Mouse (Mus musculus) spleen, adult 2 months (tissue): ENCODE results near the gene Tars. TPM values are rescaled to one million over a fixed set of nuclear protein-coding genes. Genes with fewer than 3 reads are reported as not detected.

Experiments
- DNase-seq, 2 experiments: peaks; one replicate each; pipeline versions ENCODE4 v3.0.0 to v3.0.0-alpha.2; 2012 to 2021; ENCODE audit warnings: low spot score in 2 of 2, low read depth in 1 of 2
- H3K27ac ChIP-seq: fragments of 200-500 bp; 2 replicates; pipeline ENCODE4 v1.5.1; 2012; ENCODE audit warnings: low read length, inconsistent platforms; ENCODE audit not compliant: insufficient read depth
- H3K27me3 ChIP-seq: fragments of 200-500 bp; 2 replicates; pipeline ENCODE4 v1.6.1; 2012; ENCODE audit warnings: mild to moderate bottlenecking, moderate library complexity, low read length, inconsistent platforms; ENCODE audit not compliant: control insufficient read depth, insufficient read depth
- H3K36me3 ChIP-seq: fragments of 200-500 bp; 2 replicates; pipeline ENCODE4 v1.6.1; 2012; ENCODE audit warnings: mild to moderate bottlenecking, low read length, inconsistent platforms; ENCODE audit not compliant: control insufficient read depth, insufficient read depth
- H3K4me1 ChIP-seq: fragments of 200-500 bp; 2 replicates; pipeline ENCODE4 v1.6.1; 2011; ENCODE audit warnings: inconsistent platforms; ENCODE audit not compliant: control insufficient read depth, insufficient read depth, insufficient read length
- H3K4me3 ChIP-seq: fragments of 200-500 bp; 2 replicates; pipeline ENCODE4 v1.5.1; 2011; ENCODE audit warnings: mild to moderate bottlenecking, inconsistent platforms; ENCODE audit not compliant: insufficient read depth, insufficient read length; ENCODE audit errors: extremely low read depth
- CTCF ChIP-seq: fragments of 200-500 bp; IDR thresholded peaks from 2 replicates; pipeline ENCODE4 v1.5.1; 2011; ENCODE audit warnings: mild to moderate bottlenecking, inconsistent platforms; ENCODE audit not compliant: insufficient read depth, insufficient read length, insufficient replicate concordance; ENCODE audit errors: extremely low read depth
- POLR2A ChIP-seq: fragments of 200-500 bp; IDR thresholded peaks from 2 replicates; pipeline ENCODE4 v1.6.1; 2011; ENCODE audit warnings: low read depth, low read length, inconsistent platforms
- WGBS: fragments of 180-500 bp; shearing (Covaris S2); methylation state at CpG from one replicate; pipeline ENCODE4 v1.1.7; 2018; 5-methylcytosine and 5-hydroxymethylcytosine counted together
- polyA plus RNA-seq: library from polyadenylated mRNA; depleted of rRNA; stranded (reverse); fragments of >200 nt; gene quantifications from 2 replicates; pipeline ENCODE4 v1.2.3, GENCODE M21; 2012

The Tars gene
- polyA plus RNA-seq, 1 experiment = 7.1 TPM

DNA sequence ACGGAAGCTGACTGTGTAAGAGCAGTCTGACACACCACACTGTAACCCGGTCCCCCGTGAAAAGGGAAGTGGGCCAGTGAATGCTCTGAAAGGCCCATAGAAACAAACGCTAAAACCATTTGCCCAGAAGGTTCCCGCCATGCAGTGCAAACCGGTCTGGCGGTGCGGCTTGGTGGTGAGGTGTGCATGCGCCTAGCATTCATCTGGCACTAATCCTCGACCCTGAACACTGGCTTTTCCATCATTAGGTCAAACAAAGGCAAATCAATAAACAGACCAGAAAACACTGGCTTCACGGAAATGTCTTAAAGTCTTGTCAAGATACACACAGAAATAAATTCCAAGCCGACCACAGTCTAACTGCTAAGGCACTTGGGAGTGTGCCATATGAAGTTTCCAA lies 16.9 kb downstream of the Tars start:
- WGBS = 73% methylated on average over 12 of the region's 12 CpGs
- TF ChIP-seq CTCF (no peak), POLR2A (no peak)
- no peak overlapping the region for H3K27ac ChIP-seq
- no peaks in the 10 kb centered on the region for H3K4me1 ChIP-seq
- no peak for DNase-seq
- no peak overlapping the region for H3K4me3 ChIP-seq
- peaks cover 31% of the 10 kb centered on the region for H3K36me3 ChIP-seq
- H3K27me3 ChIP-seq = no peaks in the 10 kb centered on the region

GRCm38 (mm10) chr15:11380616-11381015 lies 18.8 kb downstream of the Tars start:
- no peak for DNase-seq
- peaks cover 14% of the 10 kb centered on the region for H3K36me3 ChIP-seq
- 86% methylated on average over 8 of the region's 8 CpGs for WGBS
- H3K4me3 ChIP-seq = no peak overlapping the region
- H3K27ac ChIP-seq = no peak overlapping the region
- H3K4me1 ChIP-seq = no peaks in the 10 kb centered on the region
- TF ChIP-seq CTCF = no peak
- no peaks in the 10 kb centered on the region for H3K27me3 ChIP-seq

- Histone ChIP-seq H3K27me3 (no peaks in the 10 kb centered on the region), H3K4me1 (no peaks in the 10 kb centered on the region), H3K4me3 (no peak overlapping the region), H3K27ac (no peak overlapping the region), H3K36me3 (peaks cover 11% of the 10 kb centered on the region)
- TF ChIP-seq CTCF = no peak
- TF ChIP-seq POLR2A = no peak
- DNase-seq = no peak
- 52% methylated on average over 8 of the region's 8 CpGs for WGBS
Observed at GRCm38 (mm10) chr15:11380087-11380530, 19.4 kb downstream of the Tars start.

DNA sequence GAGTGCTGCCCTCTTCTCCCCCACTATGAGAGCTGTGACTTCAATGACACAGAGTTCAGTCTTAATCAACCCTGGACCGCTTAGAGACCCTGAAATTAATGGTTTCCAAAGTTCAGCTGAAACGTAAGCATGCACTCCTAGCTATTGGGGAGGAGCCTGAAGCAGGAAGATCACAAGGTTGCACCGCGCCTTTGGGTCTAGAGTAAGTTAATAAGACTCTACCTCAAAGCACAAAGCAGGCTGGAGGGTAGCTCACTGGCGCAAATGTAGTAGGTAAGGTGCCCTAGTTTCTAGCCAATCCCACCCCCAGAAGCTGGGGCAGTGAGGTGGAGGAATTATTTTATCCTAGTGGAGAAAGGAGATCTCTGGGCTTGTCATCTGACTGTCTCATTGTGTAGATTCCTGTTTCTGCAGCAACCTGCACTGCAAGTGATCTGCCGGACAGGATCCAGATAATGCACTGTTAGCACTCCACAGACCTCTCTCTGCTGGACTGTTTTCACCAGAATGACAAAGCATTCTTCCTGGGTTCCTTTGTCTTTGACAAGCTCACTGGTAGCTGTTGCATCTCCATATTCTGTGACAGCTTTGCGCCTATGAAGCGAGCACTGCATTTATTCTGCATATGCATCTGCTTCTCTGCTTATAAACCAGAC lies 19.9 kb downstream of the Tars start:
- no peak for DNase-seq
- 91% methylated on average over 8 of the region's 8 CpGs for WGBS
- TF ChIP-seq CTCF = no peak
- TF ChIP-seq POLR2A = no peak
- no peak overlapping the region for H3K27ac ChIP-seq
- H3K4me1 ChIP-seq = no peaks in the 10 kb centered on the region
- H3K4me3 ChIP-seq = no peak overlapping the region
- peaks cover 7% of the 10 kb centered on the region for H3K36me3 ChIP-seq
- no peaks in the 10 kb centered on the region for H3K27me3 ChIP-seq

GRCm38 (mm10) chr15:11370477-11371085 lies 28.9 kb downstream of the Tars start:
- Histone ChIP-seq H3K36me3 (no peaks in the 10 kb centered on the region), H3K4me3 (no peak overlapping the region), H3K4me1 (no peaks in the 10 kb centered on the region), H3K27ac (no peak overlapping the region; the same call in 1 of the 2 replicates), H3K27me3 (no peaks in the 10 kb centered on the region)
- TF ChIP-seq CTCF (no peak), POLR2A (no peak)
- 87% methylated on average over 7 of the region's 7 CpGs for WGBS
- no peak for DNase-seq

DNA sequence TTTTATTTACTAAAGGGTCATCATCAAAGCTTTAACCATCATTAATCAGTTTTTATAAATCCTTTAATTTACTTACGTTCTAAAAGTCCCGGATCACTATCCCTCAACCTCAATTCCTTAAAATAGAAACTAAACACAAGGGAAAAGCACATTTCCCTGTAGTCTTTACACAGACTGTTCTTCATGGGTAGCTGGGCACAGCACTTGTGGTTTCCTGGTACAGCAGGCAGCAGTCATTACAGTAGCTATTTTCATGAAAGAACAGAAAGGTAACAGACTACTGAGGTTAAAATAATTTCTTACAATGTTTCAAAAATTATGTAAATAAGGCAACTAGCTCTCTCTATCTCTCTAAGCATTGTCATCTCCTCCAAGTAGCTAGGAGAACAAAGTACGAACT lies 29.9 kb downstream of the Tars start:
- Histone ChIP-seq H3K27me3 (no peaks in the 10 kb centered on the region), H3K36me3 (no peaks in the 10 kb centered on the region), H3K4me1 (no peaks in the 10 kb centered on the region), H3K4me3 (no peak overlapping the region), H3K27ac (no peak overlapping the region)
- no peak for TF ChIP-seq POLR2A
- no peak for TF ChIP-seq CTCF
- no peak for DNase-seq
- 33% methylated on average over 3 of the region's 3 CpGs for WGBS

GRCm38 (mm10) chr15:11364795-11365194 lies 34.7 kb downstream of the Tars start:
- TF ChIP-seq CTCF (no peak), POLR2A (no peak)
- H3K36me3 ChIP-seq = no peaks in the 10 kb centered on the region
- H3K27me3 ChIP-seq = no peaks in the 10 kb centered on the region
- 92% methylated on average over 1 of the region's 1 CpGs for WGBS
- DNase-seq = no peak
- H3K4me1 ChIP-seq = no peaks in the 10 kb centered on the region
- H3K4me3 ChIP-seq = no peak overlapping the region
- no peak overlapping the region for H3K27ac ChIP-seq
